Mouse (Mus musculus) E14TG2a.4 (cell line): Measurements from ENCODE around the gene Dusp15.

Source experiments
- H3K27me3 ChIP-seq: 2 replicates; pipeline ENCODE4 v1.6.1; 2014; ENCODE audit warnings: low read length, control low read depth; ENCODE audit not compliant: insufficient read depth
- H3K36me3 ChIP-seq: 2 replicates; pipeline ENCODE4 v1.6.1; 2014; ENCODE audit warnings: low read length, control low read depth; ENCODE audit not compliant: insufficient read depth
- H3K4me1 ChIP-seq: replicated peaks from 2 replicates; pipeline ENCODE4 v1.6.1; 2014; ENCODE audit warnings: low read depth, low read length, control low read depth
- H3K4me3 ChIP-seq: replicated peaks from 2 replicates; pipeline ENCODE4 v1.5.1; 2014; ENCODE audit warnings: mild to moderate bottlenecking, low read length
- H3K9me3 ChIP-seq: 2 replicates; pipeline ENCODE4 v1.6.1; 2014; ENCODE audit warnings: low read length, control low read depth
- CTCF ChIP-seq: conservative IDR thresholded peaks from 2 replicates; pipeline ENCODE4 v1.5.1; 2014; ENCODE audit warnings: low read length
- NANOG ChIP-seq: IDR thresholded peaks from 2 replicates; pipeline ENCODE4 v1.6.1; 2014; ENCODE audit warnings: borderline replicate concordance, low read length, mixed read lengths
- POU5F1 ChIP-seq: IDR thresholded peaks from 2 replicates; pipeline ENCODE4 v1.6.1; 2014; ENCODE audit warnings: low read length, borderline replicate concordance

The Dusp15 gene

DNA sequence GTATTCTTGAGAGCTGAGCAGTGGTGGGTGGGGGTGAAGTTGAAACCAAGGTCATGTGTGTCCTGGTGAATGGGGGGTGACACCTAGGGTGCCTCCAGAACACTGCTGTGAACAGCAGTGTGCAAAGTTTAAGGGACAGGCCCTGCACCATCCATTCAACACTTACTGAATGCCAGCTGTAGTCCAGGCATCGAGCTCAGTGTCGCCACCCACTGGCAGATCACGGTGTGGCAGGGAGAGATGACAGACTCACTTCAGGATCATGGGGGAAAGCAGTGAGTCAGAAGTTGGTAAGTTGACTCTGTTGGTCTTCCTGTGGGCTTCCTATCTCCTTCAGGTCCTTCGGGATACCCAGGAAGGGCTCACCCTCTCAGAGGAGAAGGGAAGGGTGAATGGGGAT, 11.7 kb downstream of the Dusp15 start:
- no peak overlapping the region for H3K4me3 ChIP-seq
- peaks cover 19% of the 10 kb centered on the region for H3K4me1 ChIP-seq

GRCm38 (mm10) chr2:152933614-152934013, 17.9 kb downstream of the Dusp15 start:
- H3K4me1 ChIP-seq: peaks cover 21% of the 10 kb centered on the region
- TF ChIP-seq POU5F1 (no peak), CTCF (peak; percentile 87)
- peaks cover 71% of the 10 kb centered on the region for H3K27me3 ChIP-seq
- no peaks in the 10 kb centered on the region for H3K36me3 ChIP-seq
- H3K4me3 ChIP-seq: no peak overlapping the region
- no peaks in the 10 kb centered on the region for H3K9me3 ChIP-seq

More for the DNA sequence above, 11.7 kb downstream of the Dusp15 start:
- TF ChIP-seq POU5F1 (no peak), CTCF (peak; percentile 97)
- Histone ChIP-seq H3K36me3 (no peaks in the 10 kb centered on the region), H3K9me3 (no peaks in the 10 kb centered on the region), H3K27me3 (peaks cover 84% of the 10 kb centered on the region)

DNA sequence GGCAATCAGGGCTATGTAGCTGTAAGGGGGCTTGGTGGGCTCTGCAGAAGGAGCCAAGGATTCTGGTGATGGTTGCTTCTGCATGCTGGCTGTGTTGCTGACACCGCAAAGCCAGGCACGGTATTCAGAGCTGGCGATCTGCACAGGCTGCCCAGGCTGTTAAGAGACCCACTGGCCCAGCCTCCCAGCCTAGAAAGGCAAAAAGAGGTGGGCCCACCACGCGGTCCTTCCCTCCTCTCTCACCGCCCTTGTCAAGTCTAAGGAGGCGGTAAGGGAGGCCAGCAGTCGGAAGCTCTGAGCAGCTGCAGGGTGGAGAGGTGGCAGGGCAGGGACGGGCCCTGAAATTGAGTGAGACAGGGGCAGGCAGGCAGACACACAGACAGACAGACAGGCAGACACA, 18.4 kb downstream of the Dusp15 start, which contains the start of gene Foxs1:
Gene Foxs1 (minus strand): TSS at position 161 of the 400 bp plus-strand sequence.
- H3K4me1 ChIP-seq: peaks cover 26% of the 10 kb centered on the region
- H3K36me3 ChIP-seq: no peaks in the 10 kb centered on the region
- peak within 1 kb of the TSS; percentile 66 for H3K4me3 ChIP-seq
- no peak for TF ChIP-seq POU5F1
- no peak for TF ChIP-seq CTCF
- no peak for TF ChIP-seq NANOG
- no peaks in the 10 kb centered on the region for H3K9me3 ChIP-seq
- peaks cover 71% of the 10 kb centered on the region for H3K27me3 ChIP-seq

- H3K4me1 ChIP-seq: peaks cover 27% of the 10 kb centered on the region
- peaks cover 75% of the 10 kb centered on the region for H3K27me3 ChIP-seq
- TF ChIP-seq POU5F1: no peak
- TF ChIP-seq NANOG: no peak
- no peak for TF ChIP-seq CTCF
- peak overlapping the region; percentile 26; the same call in 1 of the 2 replicates for H3K4me3 ChIP-seq
- H3K36me3 ChIP-seq: no peaks in the 10 kb centered on the region
- no peaks in the 10 kb centered on the region for H3K9me3 ChIP-seq
Measured at GRCm38 (mm10) chr2:152931456-152932160, 19.9 kb downstream of the Dusp15 start.

- TF ChIP-seq CTCF (no peak), POU5F1 (no peak), NANOG (no peak)
- no peak overlapping the region for H3K4me3 ChIP-seq
- peaks cover 67% of the 10 kb centered on the region for H3K27me3 ChIP-seq
- H3K9me3 ChIP-seq: no peaks in the 10 kb centered on the region
- H3K4me1 ChIP-seq: peaks cover 36% of the 10 kb centered on the region
- H3K36me3 ChIP-seq: no peaks in the 10 kb centered on the region
Measured at GRCm38 (mm10) chr2:152930276-152930675, 21.2 kb downstream of the Dusp15 start.

- Histone ChIP-seq H3K4me3 (no peak overlapping the region), H3K27me3 (peaks cover 71% of the 10 kb centered on the region), H3K4me1 (peaks cover 42% of the 10 kb centered on the region), H3K36me3 (no peaks in the 10 kb centered on the region), H3K9me3 (no peaks in the 10 kb centered on the region)
- TF ChIP-seq POU5F1 (no peak), CTCF (no peak), NANOG (no peak)
Measured at GRCm38 (mm10) chr2:152928988-152929370, 22.5 kb downstream of the Dusp15 start.

- Histone ChIP-seq H3K9me3 (no peaks in the 10 kb centered on the region), H3K36me3 (no peaks in the 10 kb centered on the region), H3K27me3 (peaks cover 75% of the 10 kb centered on the region), H3K4me1 (peaks cover 44% of the 10 kb centered on the region), H3K4me3 (no peak overlapping the region)
- TF ChIP-seq NANOG (no peak), CTCF (no peak), POU5F1 (no peak)
Measured at GRCm38 (mm10) chr2:152928219-152928987, 23.1 kb downstream of the Dusp15 start.

- peaks cover 37% of the 10 kb centered on the region for H3K4me1 ChIP-seq
- no peak for TF ChIP-seq NANOG
- no peak for TF ChIP-seq POU5F1
- TF ChIP-seq CTCF: no peak
- no peaks in the 10 kb centered on the region for H3K9me3 ChIP-seq
- peaks cover 74% of the 10 kb centered on the region for H3K27me3 ChIP-seq
- H3K36me3 ChIP-seq: no peaks in the 10 kb centered on the region
- H3K4me3 ChIP-seq: no peak overlapping the region
Measured at GRCm38 (mm10) chr2:152927371-152927770, 24.1 kb downstream of the Dusp15 start.

DNA sequence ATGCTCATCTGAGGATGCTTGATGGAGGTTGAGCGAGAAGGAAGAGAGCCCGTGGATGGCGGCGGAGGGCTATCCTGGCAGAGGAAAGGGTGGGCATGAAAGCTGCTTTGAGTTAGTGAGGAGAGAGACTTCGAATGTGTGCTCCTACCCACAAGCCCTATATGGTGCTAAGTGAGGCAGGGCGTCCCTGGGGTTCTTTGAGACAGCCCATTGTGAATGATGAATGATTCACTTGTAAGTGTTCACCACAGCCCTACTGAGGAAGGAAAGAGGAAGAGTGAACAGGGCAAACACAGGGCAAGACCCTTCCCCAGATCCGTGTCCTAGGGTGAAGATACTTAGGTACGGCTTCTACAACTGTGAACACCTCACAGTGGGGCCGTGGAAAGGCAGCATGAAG, 24.6 kb downstream of the Dusp15 start:
- H3K4me1 ChIP-seq: peaks cover 37% of the 10 kb centered on the region
- no peaks in the 10 kb centered on the region for H3K9me3 ChIP-seq
- TF ChIP-seq CTCF (no peak), NANOG (no peak), POU5F1 (no peak)
- H3K36me3 ChIP-seq: no peaks in the 10 kb centered on the region
- peaks cover 74% of the 10 kb centered on the region for H3K27me3 ChIP-seq
- H3K4me3 ChIP-seq: no peak overlapping the region
